Mouse (Mus musculus) ES-Bruce4 (cell line): ENCODE results near the gene Emid1. TPM values are rescaled to one million over a fixed set of nuclear protein-coding genes. Genes with fewer than 3 reads are reported as not detected.

Source experiments
- H3K27ac ChIP-seq: 2 replicates; pipeline ENCODE4 v1.5.1; 2012; ENCODE audit warnings: low read length, inconsistent platforms; ENCODE audit not compliant: insufficient read depth
- H3K27me3 ChIP-seq: 2 replicates; pipeline ENCODE4 v1.6.1; 2012; ENCODE audit warnings: mild to moderate bottlenecking, low read length, inconsistent platforms; ENCODE audit not compliant: control insufficient read depth, poor library complexity, insufficient read depth, severe bottlenecking
- H3K36me3 ChIP-seq: 2 replicates; pipeline ENCODE4 v1.6.1; 2012; ENCODE audit warnings: inconsistent platforms, mild to moderate bottlenecking, low read length, moderate library complexity; ENCODE audit not compliant: control insufficient read depth, poor library complexity, insufficient read depth, severe bottlenecking
- H3K4me1 ChIP-seq: one replicate; pipeline ENCODE4 v1.8.1; 2011; ENCODE audit warnings: low read length; ENCODE audit not compliant: control insufficient read depth, insufficient read depth
- H3K4me3 ChIP-seq: 2 replicates; pipeline ENCODE4 v1.5.1; 2011; ENCODE audit warnings: low read depth, mild to moderate bottlenecking, low read length
- H3K9ac ChIP-seq: 2 replicates; pipeline ENCODE4 v1.6.1; 2012; ENCODE audit warnings: low read depth, mild to moderate bottlenecking, inconsistent platforms; ENCODE audit not compliant: poor library complexity, severe bottlenecking
- H3K9me3 ChIP-seq: replicated peaks from 2 replicates; pipeline ENCODE4 v1.6.1; 2012; ENCODE audit warnings: mild to moderate bottlenecking, low read length, inconsistent platforms; ENCODE audit not compliant: control insufficient read depth, poor library complexity, insufficient read depth, severe bottlenecking
- CTCF ChIP-seq: IDR thresholded peaks from one replicate; pipeline ENCODE4 v1.8.1; 2011; ENCODE audit warnings: low read depth, low read length
- EP300 ChIP-seq: IDR thresholded peaks from 2 replicates; pipeline ENCODE4 v1.6.1; 2011; ENCODE audit warnings: low read depth, low read length; ENCODE audit not compliant: insufficient read depth
- POLR2A ChIP-seq: IDR thresholded peaks from one replicate; pipeline ENCODE4 v1.8.1; 2011; ENCODE audit warnings: low read length; ENCODE audit not compliant: insufficient read depth
- polyA plus RNA-seq: library from polyadenylated mRNA; stranded (reverse); fragments of >200 nt; gene quantifications from 2 replicates; pipeline ENCODE4 v1.2.4, GENCODE M21; 2011; ENCODE audit warnings: low read depth; ENCODE audit not compliant: missing spikeins, insufficient read depth, insufficient read length

Emid1 gene
- polyA plus RNA-seq, 1 experiment = 6.7 TPM

- no peak overlapping the region for H3K9ac ChIP-seq
- H3K27ac ChIP-seq = no peak overlapping the region
- H3K27me3 ChIP-seq = no peaks in the 10 kb centered on the region
- no peaks in the 10 kb centered on the region for H3K36me3 ChIP-seq
- H3K4me1 ChIP-seq = peaks cover 5% of the 10 kb centered on the region
- no peak overlapping the region for H3K4me3 ChIP-seq
- H3K9me3 ChIP-seq = no peaks in the 10 kb centered on the region
- TF ChIP-seq EP300 (no peak), CTCF (no peak), POLR2A (no peak)
These were observed 19.3 kb downstream of the Emid1 start for GRCm38 (mm10) chr11:5132751-5133150.

DNA sequence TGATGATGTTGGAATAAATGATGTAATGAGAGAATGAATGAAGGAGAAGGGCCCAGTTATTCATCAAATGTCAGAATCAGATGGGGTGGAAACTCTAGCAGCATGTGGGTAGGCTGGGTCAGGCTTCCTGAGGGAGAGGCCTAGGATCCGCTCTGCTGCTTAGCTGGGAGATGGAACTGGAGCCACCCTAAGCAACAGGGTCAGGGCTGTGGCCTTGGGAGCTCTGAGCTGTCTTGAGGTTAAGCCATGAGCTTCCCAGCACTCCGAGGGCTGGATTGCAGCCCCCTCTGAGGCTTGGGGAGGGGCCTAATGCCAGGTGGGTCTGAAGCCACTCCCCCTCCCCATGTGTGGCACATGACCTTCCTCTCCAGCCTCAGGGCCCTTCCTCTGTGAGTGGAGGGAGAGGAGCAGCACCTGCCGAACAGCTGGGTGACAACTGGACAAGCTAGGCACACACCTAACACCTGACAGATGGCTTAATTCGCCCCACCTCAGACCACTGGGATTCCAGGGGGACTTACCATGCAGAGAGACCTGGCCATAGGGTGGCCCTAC is 21.9 kb downstream of the Emid1 start:
- TF ChIP-seq EP300 = peak; percentile 74
- no peak for TF ChIP-seq CTCF
- H3K36me3 ChIP-seq = no peaks in the 10 kb centered on the region
- H3K27ac ChIP-seq = no peak overlapping the region

GRCm38 (mm10) chr11:5129035-5129480 is 23.0 kb downstream of the Emid1 start:
- no peaks in the 10 kb centered on the region for H3K36me3 ChIP-seq
- peaks cover 5% of the 10 kb centered on the region for H3K4me1 ChIP-seq
- no peak for TF ChIP-seq CTCF
- no peak for TF ChIP-seq EP300
- no peak for TF ChIP-seq POLR2A
- no peak overlapping the region for H3K9ac ChIP-seq
- no peaks in the 10 kb centered on the region for H3K27me3 ChIP-seq
- no peak overlapping the region for H3K27ac ChIP-seq
- H3K9me3 ChIP-seq = no peaks in the 10 kb centered on the region
- no peak overlapping the region for H3K4me3 ChIP-seq

More for the DNA sequence above, 21.9 kb downstream of the Emid1 start:
- H3K4me3 ChIP-seq = no peak overlapping the region
- H3K9ac ChIP-seq = no peak overlapping the region
- H3K4me1 ChIP-seq = peaks cover 5% of the 10 kb centered on the region
- no peaks in the 10 kb centered on the region for H3K9me3 ChIP-seq
- no peaks in the 10 kb centered on the region for H3K27me3 ChIP-seq

DNA sequence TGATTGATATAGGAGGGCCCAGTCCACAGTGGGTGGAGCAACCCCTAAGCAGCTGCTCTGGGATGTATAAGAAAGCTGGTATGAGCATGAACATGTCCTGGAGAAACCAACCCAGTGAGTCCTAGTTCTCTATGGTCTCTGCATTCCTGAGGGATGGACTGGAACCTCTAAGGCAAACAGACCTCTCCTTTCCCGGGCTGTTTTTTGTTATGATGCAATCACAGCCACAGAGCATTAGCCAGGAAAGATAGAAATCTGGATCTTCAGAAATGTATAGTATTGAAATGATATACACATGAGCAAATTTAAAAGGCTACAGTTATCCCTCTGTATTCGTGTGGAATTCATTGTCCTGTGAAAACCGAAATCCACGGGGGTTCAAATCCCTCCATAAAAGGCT is 26.3 kb downstream of the Emid1 start:
- Histone ChIP-seq H3K4me3 (no peak overlapping the region), H3K4me1 (peaks cover 5% of the 10 kb centered on the region), H3K36me3 (no peaks in the 10 kb centered on the region), H3K27ac (no peak overlapping the region), H3K27me3 (no peaks in the 10 kb centered on the region), H3K9me3 (no peaks in the 10 kb centered on the region), H3K9ac (no peak overlapping the region)
- no peak for TF ChIP-seq POLR2A
- TF ChIP-seq CTCF = no peak

- H3K9me3 ChIP-seq = no peaks in the 10 kb centered on the region
- H3K27ac ChIP-seq = no peak overlapping the region
- no peaks in the 10 kb centered on the region for H3K4me1 ChIP-seq
- no peak overlapping the region for H3K4me3 ChIP-seq
- no peak overlapping the region for H3K9ac ChIP-seq
- no peak for TF ChIP-seq POLR2A
- TF ChIP-seq EP300 = peak; percentile 66
- TF ChIP-seq CTCF = peak; percentile 100
- H3K36me3 ChIP-seq = no peaks in the 10 kb centered on the region
- no peaks in the 10 kb centered on the region for H3K27me3 ChIP-seq
These were observed 37.0 kb downstream of the Emid1 start for GRCm38 (mm10) chr11:5114931-5115581.

GRCm38 (mm10) chr11:5113645-5114044 is 38.4 kb downstream of the Emid1 start:
- Histone ChIP-seq H3K4me3 (no peak overlapping the region), H3K36me3 (no peaks in the 10 kb centered on the region), H3K27me3 (no peaks in the 10 kb centered on the region), H3K27ac (no peak overlapping the region), H3K9me3 (no peaks in the 10 kb centered on the region), H3K9ac (no peak overlapping the region), H3K4me1 (no peaks in the 10 kb centered on the region)
- TF ChIP-seq EP300 (no peak), CTCF (no peak), POLR2A (no peak)
